In genomic region chr12:16532860-16533230, GRCm38 (mm10) we compare ENCODE assay signal across 8 mouse cellular contexts.
A peak's percentile ranks its signal among the peaks of the same experiment; 100 is the strongest.
DNase-seq lines count a peak whose midpoint lies in the region; ATAC-seq and TF ChIP-seq lines count a peak whose summit lies in the region.

No protein-coding gene starts in this region.

- H3K9ac ChIP-seq in lung, embryonic 14.5 days = 0 out of 2 replicates have a peak overlapping the region, but pooled peaks have one; percentile 17
- H3K9ac ChIP-seq in embryonic facial prominence, embryonic 14.5 days (ENCODE audit: low read depth, low read length) = peak overlapping the region; percentile 40; the same call in 1 of the 2 replicates
- H3K9ac ChIP-seq in hindbrain, postnatal 0 days (replicated peaks; ENCODE audit: low read length) = peak overlapping the region; percentile 4; the same call in 1 of the 2 replicates
- H3K9ac ChIP-seq in neural tube, embryonic 14.5 days (replicated peaks; ENCODE audit: low read depth, low read length) = no peak overlapping the region

- TF ChIP-seq CTCF in lung, embryonic 14.5 days (IDR thresholded peaks at IDR 0.05; ENCODE audit: low read depth) = no peak
- TF ChIP-seq CTCF in lung, adult 2 months (IDR thresholded peaks at IDR 0.05; ENCODE audit: insufficient read depth, low read length) = no peak
- TF ChIP-seq CTCF in hindbrain, postnatal 0 days (IDR thresholded peaks at IDR 0.05; ENCODE audit: low read depth) = no peak

- TF ChIP-seq POLR2A in lung, adult 2 months (IDR thresholded peaks at IDR 0.05; ENCODE audit: borderline replicate concordance, extremely low read depth, low read depth, low read length) = no peak

- 34% methylated on average over 7 of the region's 7 CpGs for WGBS in lung, embryonic 14.5 days
- 31% methylated on average over 7 of the region's 7 CpGs for WGBS in lung, adult 2 months
- WGBS in embryonic facial prominence, embryonic 14.5 days = 30% methylated on average over 7 of the region's 7 CpGs
- WGBS in hindbrain, postnatal 0 days = 29% methylated on average over 7 of the region's 7 CpGs
- WGBS in neural tube, embryonic 14.5 days = 56% methylated on average over 7 of the region's 7 CpGs

- H3K27ac ChIP-seq in lung, embryonic 14.5 days (ENCODE audit: low read depth) = no peak overlapping the region
- H3K27ac ChIP-seq in embryonic facial prominence, embryonic 14.5 days (replicated peaks; ENCODE audit: low read depth, low read length) = peak overlapping the region; percentile 65
- peak overlapping the region; percentile 79 for H3K27ac ChIP-seq in hindbrain, postnatal 0 days
- peak overlapping the region; percentile 40; the same call in 1 of the 2 replicates for H3K27ac ChIP-seq in neural tube, embryonic 14.5 days (ENCODE audit: low read depth, low read length)

- H3K36me3 ChIP-seq in lung, embryonic 14.5 days (ENCODE audit: insufficient read depth) = no peaks in the 10 kb centered on the region
- no peaks in the 10 kb centered on the region for H3K36me3 ChIP-seq in embryonic facial prominence, embryonic 14.5 days (ENCODE audit: control insufficient read depth, insufficient read depth, low read length)
- peaks cover 14% of the 10 kb centered on the region; the same call in 1 of the 2 replicates for H3K36me3 ChIP-seq in hindbrain, postnatal 0 days (ENCODE audit: insufficient read depth, low read length)
- H3K36me3 ChIP-seq in neural tube, embryonic 14.5 days (ENCODE audit: control insufficient read depth, insufficient read depth, low read length) = peaks cover 4% of the 10 kb centered on the region; the same call in 1 of the 2 replicates

- H3K4me1 ChIP-seq in lung, embryonic 14.5 days (ENCODE audit: insufficient read depth) = no peaks in the 10 kb centered on the region
- peaks cover 2% of the 10 kb centered on the region; the same call in 1 of the 2 replicates for H3K4me1 ChIP-seq in lung, adult 2 months (ENCODE audit: control insufficient read depth, insufficient read depth, low read length)
- H3K4me1 ChIP-seq in embryonic facial prominence, embryonic 14.5 days (ENCODE audit: control insufficient read depth, insufficient read depth, low read length) = peaks cover 10% of the 10 kb centered on the region
- no peaks in the 10 kb centered on the region for H3K4me1 ChIP-seq in hindbrain, postnatal 0 days (ENCODE audit: insufficient read depth, low read length)
- H3K4me1 ChIP-seq in neural tube, embryonic 14.5 days (ENCODE audit: control insufficient read depth, insufficient read depth, low read length) = no peaks in the 10 kb centered on the region

- H3K27me3 ChIP-seq in lung, embryonic 14.5 days (ENCODE audit: insufficient read depth, low read length) = no peaks in the 10 kb centered on the region
- H3K27me3 ChIP-seq in embryonic facial prominence, embryonic 14.5 days (replicated peaks; ENCODE audit: control insufficient read depth, insufficient read depth, low read length) = no peaks in the 10 kb centered on the region
- no peaks in the 10 kb centered on the region for H3K27me3 ChIP-seq in hindbrain, postnatal 0 days (ENCODE audit: insufficient read depth, low read length)
- no peaks in the 10 kb centered on the region for H3K27me3 ChIP-seq in neural tube, embryonic 14.5 days (ENCODE audit: control insufficient read depth, insufficient read depth, low read length)

- peak; percentile 13 for DNase-seq in lung, embryonic 14.5 days
- no peak for DNase-seq in lung, adult 2 months
- no peak for DNase-seq in embryonic facial prominence, embryonic 14.5 days (ENCODE audit: low spot score)
- DNase-seq in hindbrain, postnatal 0 days (ENCODE audit: low spot score) = no peak
- no peak for DNase-seq in spleen, postnatal 36 days (ENCODE audit: low spot score in 2 of 2)
- no peak for DNase-seq in spleen, postnatal 10 days (ENCODE audit: low spot score in 2 of 2)
- no peak for DNase-seq in urinary bladder, adult 18-20 months (ENCODE audit: low spot score in 2 of 2)

- no peaks in the 10 kb centered on the region for H3K9me3 ChIP-seq in lung, embryonic 14.5 days (ENCODE audit: low read depth, low read length)
- no peaks in the 10 kb centered on the region for H3K9me3 ChIP-seq in embryonic facial prominence, embryonic 14.5 days (ENCODE audit: control insufficient read depth, low read length)
- no peaks in the 10 kb centered on the region for H3K9me3 ChIP-seq in hindbrain, postnatal 0 days (ENCODE audit: low read length)
- H3K9me3 ChIP-seq in neural tube, embryonic 14.5 days (ENCODE audit: control insufficient read depth, low read length) = no peaks in the 10 kb centered on the region

- peak; percentile 68; the same call in 1 of the 2 replicates for ATAC-seq in lung, embryonic 14.5 days (ENCODE audit: insufficient read depth)
- peak; percentile 72 for ATAC-seq in embryonic facial prominence, embryonic 14.5 days (ENCODE audit: low read depth)
- peak; percentile 48 for ATAC-seq in hindbrain, postnatal 0 days
- peak; percentile 75 for ATAC-seq in neural tube, embryonic 14.5 days (ENCODE audit: low read depth)

- H3K4me2 ChIP-seq in lung, embryonic 14.5 days = no peak overlapping the region
- peak overlapping the region; percentile 15; the same call in 1 of the 2 replicates for H3K4me2 ChIP-seq in embryonic facial prominence, embryonic 14.5 days (ENCODE audit: low read depth, low read length)
- peak overlapping the region; percentile 30 for H3K4me2 ChIP-seq in hindbrain, postnatal 0 days (ENCODE audit: low read depth, low read length)
- no peak overlapping the region for H3K4me2 ChIP-seq in neural tube, embryonic 14.5 days (ENCODE audit: low read depth, low read length)

- no peak overlapping the region for H3K4me3 ChIP-seq in lung, embryonic 14.5 days (ENCODE audit: low read depth, low read length)
- no peak overlapping the region for H3K4me3 ChIP-seq in lung, adult 2 months (replicated peaks; ENCODE audit: extremely low read depth, low read depth, low read length)
- H3K4me3 ChIP-seq in embryonic facial prominence, embryonic 14.5 days (ENCODE audit: low read depth, low read length) = no peak overlapping the region
- H3K4me3 ChIP-seq in hindbrain, postnatal 0 days (ENCODE audit: low read length) = no peak overlapping the region; the same call in 1 of the 2 replicates
- no peak overlapping the region for H3K4me3 ChIP-seq in neural tube, embryonic 14.5 days (ENCODE audit: low read depth, low read length)

Comparison
In these comparisons a context has a peak if more than half of its experiments do, and no peak if none do; other contexts are left out.
1. H3K4me2 ChIP-seq: peak in embryonic facial prominence, embryonic 14.5 days (single experiment) and hindbrain, postnatal 0 days (single experiment); none in lung, embryonic 14.5 days (single experiment) and neural tube, embryonic 14.5 days (single experiment).
2. Peak in every context shown above with its lines, with median percentiles within 50 percentile points of each other: ATAC-seq.